Mouse (Mus musculus): ENCODE measurements around the gene Sdc4. TPM values are rescaled to one million over a fixed set of nuclear protein-coding genes. Genes with fewer than 3 reads are reported as not detected.

Sdc4 gene
- total RNA-seq, 1 experiment from 2014 or later = 73.7 TPM

DNA sequence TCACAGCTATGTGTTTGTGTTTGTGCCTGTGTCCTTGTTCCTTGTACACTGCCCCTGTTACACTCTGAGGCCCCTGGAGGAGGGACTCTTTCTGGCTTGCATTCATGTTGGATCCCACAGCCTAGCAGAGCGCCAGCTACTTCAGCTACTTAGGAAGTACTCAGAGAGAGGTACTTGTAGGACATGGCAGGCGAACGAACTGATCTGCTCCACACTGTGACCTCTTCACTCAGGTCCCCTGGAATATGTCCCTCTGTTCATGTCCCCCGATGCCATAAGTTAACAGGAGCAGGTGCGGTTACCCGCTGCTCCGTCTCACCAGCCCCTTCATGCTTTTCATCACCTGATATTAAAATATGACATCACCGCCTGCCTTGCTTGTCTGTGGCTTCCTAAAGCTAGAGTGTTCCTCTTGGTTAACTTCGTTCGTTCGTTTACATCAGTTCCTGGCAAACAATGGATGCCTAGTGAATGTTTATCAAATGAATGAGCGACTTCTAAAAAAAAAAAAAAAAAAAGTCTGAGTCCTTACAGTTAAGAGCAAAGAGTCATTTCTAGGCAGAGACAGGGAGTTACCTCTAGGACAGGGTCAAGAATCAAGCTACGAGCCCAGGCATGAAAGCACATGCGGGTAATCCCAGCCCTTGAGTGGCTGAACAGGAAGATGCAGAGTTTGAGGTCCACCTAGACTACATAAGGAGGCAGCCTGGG, 9.5 kb upstream of the Sdc4 start:
- ATAC-seq (ENCODE audit: extremely low read depth, insufficient number of reproducible peaks, low FRiP score, poor library complexity, severe bottlenecking) = no peak

DNA sequence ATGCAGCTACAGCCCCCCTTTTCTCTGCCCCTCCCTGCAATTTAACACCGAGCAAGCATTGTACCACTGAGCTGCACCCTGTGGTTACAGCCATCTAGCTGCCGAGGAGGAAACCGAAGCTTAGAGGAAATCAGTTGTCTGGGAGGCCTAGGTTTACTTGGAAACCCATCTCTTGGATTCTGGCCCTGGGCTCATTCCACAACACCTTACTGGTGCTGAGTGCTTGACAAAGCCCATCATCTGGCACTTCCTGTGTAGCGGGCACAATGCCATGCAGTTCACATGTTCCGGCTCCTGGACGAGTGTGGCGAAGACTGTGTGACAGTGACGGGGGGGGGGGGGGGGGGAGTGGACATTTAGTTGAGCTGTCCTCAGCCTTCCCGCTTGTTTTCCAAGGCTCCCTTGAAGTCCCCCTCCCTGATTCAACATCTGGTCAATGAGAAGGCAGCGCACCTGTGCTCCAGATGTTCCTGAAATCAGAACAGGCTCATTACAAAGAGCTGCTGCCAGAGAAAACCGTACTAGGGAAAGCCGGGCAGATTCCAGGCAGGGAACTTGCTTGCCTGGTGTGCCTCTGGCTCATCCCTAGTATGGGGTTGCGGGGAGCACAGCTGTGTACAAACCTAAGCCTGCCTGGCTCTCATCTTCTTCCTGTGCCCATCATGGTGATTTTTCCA, 8.5 kb upstream of the Sdc4 start:
- ATAC-seq (ENCODE audit: extremely low read depth, insufficient number of reproducible peaks, low FRiP score, poor library complexity, severe bottlenecking) = no peak

DNA sequence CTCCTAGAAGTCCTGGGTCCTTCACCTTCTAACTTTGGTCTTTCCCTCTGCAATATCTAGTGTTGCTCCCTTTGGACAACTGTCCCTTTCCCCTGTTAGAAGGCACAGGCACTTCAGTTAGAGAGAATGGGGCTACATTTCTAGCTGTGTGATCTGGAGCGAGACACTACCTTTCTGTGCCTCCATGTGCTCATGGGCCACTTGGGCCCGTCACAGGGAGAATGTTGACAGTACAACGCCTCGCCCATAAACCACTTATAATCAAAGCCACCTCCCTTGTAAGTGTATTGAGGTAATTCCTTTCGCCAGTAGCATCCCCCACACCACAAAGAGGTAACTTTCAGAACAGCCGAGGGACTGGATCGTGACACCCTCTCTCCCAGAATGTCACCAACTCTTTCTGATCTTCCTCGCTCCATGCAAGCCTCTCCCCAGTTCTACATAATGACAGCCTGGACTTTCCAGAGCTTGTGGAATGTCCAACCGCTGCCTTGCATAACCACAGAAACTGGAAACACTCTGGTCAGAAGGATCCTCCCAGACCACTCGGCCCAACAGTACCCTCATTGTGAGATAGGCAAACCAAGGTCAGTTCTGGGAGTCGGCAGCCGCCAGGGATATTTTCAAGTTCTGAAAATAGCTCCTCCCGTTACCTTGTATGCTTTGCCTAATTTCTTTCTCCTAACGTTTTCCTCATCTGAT, 5.8 kb upstream of the Sdc4 start:
- ATAC-seq (ENCODE audit: extremely low read depth, insufficient number of reproducible peaks, low FRiP score, poor library complexity, severe bottlenecking) = no peak

DNA sequence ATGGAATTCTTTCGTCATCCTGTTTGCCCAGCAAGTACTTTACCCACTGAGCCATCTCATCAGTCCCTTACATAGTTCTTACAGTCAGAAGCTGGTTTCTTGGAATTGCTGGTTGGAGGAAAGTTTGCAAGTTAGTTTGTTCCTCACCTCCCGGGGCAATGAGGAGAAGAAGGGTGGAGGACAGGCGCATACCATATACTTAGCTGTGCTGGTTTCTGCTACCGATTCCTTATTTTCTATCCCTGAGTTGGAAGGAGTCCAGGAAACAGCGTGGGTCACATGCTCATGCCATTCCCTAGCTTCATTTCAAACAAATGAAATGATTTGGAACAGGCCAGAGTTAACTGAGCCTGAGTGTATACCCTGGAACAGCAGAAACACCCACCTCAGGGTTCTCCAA, 5.2 kb upstream of the Sdc4 start:
- ATAC-seq (ENCODE audit: extremely low read depth, insufficient number of reproducible peaks, low FRiP score, poor library complexity, severe bottlenecking) = no peak

DNA sequence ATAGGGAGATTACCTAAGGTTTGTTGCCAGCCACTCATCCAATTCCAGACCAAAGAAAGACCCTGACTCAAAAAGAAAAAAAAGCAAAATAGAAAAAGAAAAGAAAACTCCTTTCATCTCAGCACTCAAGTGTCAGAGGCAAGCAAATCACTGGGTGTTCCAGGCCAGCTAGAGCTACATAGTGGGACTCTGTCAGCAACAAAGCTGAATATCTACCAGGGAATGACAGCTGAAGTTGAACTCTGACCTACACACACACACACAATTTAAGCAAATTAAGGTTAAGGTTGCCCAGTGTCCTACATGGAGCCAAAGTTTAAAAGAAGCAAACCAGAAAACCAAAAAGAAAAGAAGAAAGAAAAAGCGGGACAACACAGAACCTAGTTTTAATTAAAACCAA, 4.5 kb upstream of the Sdc4 start:
- ATAC-seq (ENCODE audit: extremely low read depth, insufficient number of reproducible peaks, low FRiP score, poor library complexity, severe bottlenecking) = no peak

DNA sequence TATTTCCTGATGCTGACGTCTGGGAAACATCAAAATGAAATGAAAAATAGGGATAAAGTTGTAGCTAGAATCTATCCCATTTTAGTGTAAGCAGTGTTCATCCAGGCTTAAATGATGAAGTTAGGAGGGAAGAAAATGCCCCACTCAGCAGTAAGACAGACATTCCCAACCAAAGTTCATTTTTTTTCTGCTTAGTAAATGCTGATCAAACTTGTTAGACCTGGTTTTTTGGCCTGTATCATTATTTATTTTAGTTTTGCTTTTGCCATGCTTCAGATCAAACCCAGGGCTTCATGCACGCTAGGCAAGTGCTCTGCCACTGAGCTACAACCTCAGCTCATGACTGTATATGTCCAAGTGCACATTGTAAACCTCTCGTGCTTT, 2.4 kb upstream of the Sdc4 start:
- no peak for ATAC-seq (ENCODE audit: extremely low read depth, insufficient number of reproducible peaks, low FRiP score, poor library complexity, severe bottlenecking)

DNA sequence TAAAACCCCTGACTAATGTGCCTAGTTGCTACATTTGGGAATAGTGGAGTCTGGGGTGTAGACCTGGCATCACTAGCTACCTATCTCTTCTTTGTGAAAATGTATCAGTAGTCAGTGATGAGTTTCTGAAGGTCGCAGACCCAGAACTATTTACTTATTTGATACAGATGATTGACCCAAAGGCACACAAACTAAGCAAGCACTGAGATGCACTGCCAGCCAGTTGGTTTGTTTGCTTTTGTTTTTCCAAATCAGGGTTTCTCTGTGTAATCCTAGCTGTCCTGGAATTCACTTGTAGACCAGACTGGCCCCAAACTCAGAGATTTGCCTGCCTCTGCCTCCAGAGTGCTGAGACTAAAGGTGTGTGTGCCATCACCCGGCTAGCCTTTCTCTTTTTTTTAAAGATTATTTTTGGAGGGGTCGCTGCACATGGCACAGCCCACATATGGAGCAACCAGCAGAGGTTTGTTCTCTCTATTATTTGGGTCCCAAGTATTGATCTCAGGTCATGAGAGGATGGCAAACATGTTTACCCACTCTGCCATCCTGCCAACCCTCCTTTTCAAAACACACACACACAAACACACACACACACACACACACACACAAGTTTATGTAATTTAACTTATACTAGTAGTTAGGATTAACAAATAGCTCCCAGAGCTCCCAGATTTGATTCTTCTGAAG, 1.9 kb upstream of the Sdc4 start:
- ATAC-seq (ENCODE audit: extremely low read depth, insufficient number of reproducible peaks, low FRiP score, poor library complexity, severe bottlenecking) = no peak

DNA sequence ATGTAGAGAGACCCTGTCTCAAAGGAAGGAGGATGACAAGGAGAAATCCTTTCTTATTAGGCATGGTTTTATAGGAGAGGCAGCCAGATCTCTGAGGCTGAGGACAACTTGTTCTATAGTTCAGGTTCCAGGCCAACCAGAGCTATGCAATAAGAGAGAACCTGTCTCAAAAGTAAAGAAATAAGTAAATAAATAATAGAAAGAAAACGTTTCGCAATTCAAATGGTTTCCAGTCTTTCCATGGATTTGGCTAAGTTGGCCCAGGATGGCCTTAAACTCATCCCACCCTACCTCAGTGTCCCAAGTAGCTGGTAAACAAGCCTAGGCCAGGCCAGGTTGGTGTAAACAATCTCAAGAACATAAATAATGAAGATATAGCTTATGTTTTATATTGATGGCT, 1.0 kb upstream of the Sdc4 start:
- no peak for ATAC-seq (ENCODE audit: extremely low read depth, insufficient number of reproducible peaks, low FRiP score, poor library complexity, severe bottlenecking)

DNA sequence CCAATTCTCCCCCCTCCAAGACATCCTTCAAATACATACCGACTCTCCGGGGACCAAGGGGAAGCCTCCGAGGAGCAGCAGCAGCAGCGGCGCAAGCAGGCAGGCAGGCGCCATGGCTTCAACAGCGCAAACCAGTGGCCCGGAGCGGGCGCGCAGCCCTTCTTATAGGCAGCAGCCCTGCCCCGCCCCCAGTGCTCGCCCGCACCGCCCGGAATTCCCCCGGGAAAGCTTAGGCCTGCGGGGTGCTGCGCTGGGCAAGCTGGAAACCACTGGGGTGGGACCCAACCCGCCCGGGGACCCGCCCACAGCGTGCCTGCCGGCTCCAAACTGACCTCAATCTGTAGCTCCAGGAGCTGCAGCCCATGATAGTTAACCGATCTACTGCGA, 643 bp downstream of the Sdc4 start:
- ATAC-seq (ENCODE audit: extremely low read depth, insufficient number of reproducible peaks, low FRiP score, poor library complexity, severe bottlenecking) = peak; percentile 26; the same call in 1 of the 2 replicates

DNA sequence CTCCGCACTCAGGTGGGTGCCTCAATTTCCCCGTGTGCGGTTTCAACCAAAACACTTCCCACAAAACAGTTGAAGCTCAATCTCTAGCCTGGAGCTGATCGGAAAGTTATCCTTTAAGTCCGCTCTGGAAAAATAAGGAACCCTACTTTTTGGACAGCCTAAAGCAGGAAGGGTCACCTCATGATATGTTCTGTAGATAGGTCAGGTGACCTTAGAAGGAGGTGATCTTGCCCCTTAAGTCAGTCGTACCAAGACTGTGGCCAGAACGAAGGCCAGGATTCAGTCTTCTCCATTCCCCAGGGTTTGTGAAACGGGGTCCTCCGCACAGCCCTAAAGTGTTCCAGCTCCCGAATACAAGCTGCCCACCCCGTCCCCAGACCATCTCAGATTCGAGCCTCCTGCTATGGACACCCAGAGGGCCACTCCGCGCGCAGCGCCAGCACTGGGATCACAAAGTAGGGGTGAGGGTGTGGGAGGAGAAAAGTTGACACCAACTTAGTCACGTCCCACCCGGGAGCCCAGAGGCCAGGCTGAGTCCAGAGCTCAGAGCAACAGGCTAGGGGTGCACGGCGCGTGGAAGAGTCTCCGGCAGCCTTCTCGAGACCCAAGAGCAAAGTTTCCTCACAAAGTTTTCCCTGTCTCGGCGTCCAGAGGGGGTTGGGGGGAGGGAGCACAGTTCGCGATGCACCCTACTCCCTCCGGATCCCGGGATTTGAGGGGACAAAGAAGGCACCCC, 1.2 kb downstream of the Sdc4 start:
- no peak for ATAC-seq (ENCODE audit: extremely low read depth, insufficient number of reproducible peaks, low FRiP score, poor library complexity, severe bottlenecking)

DNA sequence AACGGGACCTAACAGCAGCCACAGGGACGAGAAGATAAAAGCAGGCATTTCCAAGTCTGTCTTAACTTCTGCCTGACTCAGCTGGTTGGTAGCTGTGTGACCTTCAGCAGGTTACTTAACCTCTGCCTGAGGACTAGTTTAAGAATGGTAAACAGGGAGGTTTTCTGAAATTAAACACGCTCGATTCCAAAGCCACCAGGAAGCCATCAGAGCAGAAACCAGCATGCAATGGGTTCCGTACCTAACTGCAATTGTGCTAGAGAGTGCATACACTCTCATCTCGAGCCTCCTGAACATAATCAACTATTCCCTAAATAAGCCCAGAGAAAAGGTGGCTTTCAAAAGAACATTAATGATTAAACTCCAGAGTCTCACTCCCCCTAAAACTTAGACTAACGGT, 2.0 kb downstream of the Sdc4 start:
- ATAC-seq (ENCODE audit: extremely low read depth, insufficient number of reproducible peaks, low FRiP score, poor library complexity, severe bottlenecking) = no peak

DNA sequence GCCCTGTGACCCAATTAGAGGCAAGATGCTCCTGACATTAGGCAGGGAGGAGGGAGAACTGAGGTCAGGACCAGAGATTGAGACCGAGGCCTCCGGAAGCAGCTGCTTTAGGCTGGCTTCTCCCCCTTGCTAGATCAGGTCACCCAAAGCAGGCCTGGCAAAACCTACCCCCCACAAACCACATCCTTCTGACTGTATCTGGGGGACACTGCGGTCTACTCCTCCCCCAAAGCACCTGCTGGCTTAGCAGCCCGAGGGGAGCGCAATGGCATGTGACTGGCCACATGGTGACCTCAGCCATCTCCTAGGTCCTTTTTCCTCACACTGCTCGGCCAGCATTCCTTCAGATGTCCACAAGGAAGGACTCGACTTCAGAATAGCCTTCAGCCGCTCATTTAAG, 2.5 kb downstream of the Sdc4 start:
- peak; percentile 84 for ATAC-seq (ENCODE audit: extremely low read depth, insufficient number of reproducible peaks, low FRiP score, poor library complexity, severe bottlenecking)

DNA sequence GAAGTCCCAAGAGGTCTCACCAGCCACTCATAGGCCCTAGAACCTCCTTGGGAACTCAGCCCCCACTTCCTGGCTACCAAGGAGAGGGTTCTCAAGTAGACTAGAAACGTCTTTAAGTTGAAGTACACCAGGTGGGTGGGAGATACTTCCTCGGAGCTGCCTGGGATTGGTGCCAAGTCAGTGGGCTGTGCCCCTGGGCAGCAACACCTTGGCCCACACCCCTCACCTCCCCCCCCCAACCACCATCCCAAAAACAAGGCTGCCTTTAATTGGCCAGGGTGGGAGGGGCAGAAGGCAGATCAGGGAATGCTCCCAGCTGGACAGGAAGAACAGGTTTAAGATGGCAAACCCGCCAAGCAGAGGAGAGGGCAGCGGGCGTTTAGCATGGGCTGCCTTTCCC, 3.4 kb downstream of the Sdc4 start:
- no peak for ATAC-seq (ENCODE audit: extremely low read depth, insufficient number of reproducible peaks, low FRiP score, poor library complexity, severe bottlenecking)

DNA sequence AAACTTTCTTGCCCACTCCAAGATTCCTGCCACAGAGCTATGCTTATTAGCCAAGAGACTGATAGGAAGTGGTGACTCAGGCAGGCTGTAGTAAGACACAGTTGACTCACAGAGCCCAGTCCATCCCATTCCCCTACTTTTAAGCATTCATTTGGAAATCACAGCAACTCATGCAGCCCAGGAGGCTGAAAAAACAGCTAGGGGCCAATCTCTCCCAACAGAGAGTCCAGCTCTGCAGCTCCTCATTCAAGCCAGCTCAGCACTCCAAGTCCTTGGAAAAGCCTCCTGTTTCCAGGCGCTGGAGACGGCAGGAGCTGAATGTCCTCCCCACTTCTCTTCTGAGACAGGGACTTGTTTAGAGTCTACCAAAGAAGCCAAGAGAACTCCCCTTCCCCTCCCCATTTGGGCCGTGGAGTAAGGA, 4.7 kb downstream of the Sdc4 start:
- ATAC-seq (ENCODE audit: extremely low read depth, insufficient number of reproducible peaks, low FRiP score, poor library complexity, severe bottlenecking) = no peak

DNA sequence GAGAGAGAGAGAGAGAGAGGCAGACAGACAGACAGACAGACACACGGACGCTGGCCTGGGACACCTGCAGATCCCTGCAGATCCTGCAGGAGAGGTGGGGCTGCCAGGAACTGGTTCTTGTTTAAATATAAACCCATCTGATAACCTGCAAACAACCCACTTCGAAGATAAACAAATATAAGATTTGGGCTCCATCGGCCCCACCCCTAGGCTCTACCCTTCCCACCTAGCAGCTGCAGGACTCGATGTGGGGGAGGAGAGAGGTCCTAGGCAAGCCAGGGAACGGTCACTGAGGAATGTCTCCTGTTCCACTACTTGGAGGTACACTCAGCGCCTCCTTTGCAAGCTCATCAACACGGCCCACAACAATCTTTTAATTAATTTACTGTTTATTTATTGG, 5.4 kb downstream of the Sdc4 start:
- no peak for ATAC-seq (ENCODE audit: extremely low read depth, insufficient number of reproducible peaks, low FRiP score, poor library complexity, severe bottlenecking)

DNA sequence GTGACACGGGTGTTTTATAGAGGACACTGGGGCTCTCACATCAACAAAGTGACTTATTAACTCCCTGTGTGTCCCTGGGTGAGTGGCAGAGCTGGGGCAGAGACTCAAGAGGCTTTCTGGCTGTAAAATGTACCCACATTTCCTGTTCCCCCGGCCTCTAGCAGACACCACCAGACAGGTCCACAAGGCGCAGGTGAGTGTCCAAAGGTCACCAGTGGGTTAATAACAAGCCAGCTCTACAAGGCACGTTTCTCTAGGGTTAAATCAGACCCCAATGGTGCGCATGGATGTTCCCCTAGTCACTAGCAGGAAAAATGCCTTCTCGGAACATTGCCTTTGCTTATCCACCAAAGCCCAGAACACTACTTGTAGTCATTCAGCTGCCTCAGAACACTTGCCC, 6.0 kb downstream of the Sdc4 start:
- no peak for ATAC-seq (ENCODE audit: extremely low read depth, insufficient number of reproducible peaks, low FRiP score, poor library complexity, severe bottlenecking)

DNA sequence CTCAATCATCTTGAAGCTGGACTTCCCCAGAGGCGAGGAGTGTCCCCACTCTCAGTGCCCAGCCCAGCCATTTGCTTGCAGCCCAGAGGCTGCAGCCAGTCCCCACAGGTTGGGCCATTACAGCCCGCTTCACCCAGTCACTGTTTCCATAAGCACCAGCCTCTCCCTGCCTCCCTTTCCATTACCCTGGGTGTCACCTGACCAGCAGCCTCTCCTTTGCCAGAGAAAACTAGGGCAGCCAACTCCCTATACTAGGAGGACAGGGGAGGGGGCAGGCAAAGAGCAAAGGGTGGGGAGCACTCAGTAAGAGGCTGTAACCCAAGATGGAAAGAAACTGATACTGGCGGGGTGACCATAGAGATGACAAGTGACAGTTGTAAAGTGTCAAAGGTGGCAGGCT, 6.7 kb downstream of the Sdc4 start:
- ATAC-seq (ENCODE audit: extremely low read depth, insufficient number of reproducible peaks, low FRiP score, poor library complexity, severe bottlenecking) = no peak

DNA sequence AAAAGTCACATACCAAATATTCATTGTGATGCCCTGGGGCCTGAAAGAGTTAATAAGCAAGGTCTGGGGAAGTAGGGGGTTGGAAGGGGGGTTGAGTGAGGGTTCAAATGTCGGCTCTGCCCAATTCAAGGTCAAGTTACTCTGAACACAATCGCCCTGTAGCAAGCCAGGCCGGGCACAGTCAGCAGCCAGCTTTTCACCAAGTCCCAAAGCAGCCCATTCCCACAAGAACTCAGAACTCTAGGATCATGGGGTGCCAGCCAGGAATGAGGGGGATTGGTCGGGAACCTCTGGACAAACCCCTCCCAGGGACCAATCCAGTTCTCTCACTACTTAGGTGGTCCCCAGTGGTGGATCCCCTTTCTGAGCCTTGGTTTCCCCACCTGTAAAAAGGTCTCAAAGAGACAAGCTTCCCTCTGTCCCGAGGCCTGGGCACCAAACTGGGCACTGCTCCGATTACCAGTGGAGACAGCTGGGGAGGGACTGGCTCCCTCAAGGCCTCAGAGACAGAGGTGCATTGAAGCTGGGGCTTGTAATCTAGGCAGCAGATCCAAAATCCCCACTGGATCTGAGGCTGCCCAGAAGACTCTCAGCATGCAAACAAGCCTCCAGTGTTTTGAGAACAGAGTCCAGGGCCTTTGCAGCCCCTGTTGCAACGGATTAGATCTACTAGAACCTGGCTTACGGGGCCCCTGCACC, 7.3 kb downstream of the Sdc4 start:
- ATAC-seq (ENCODE audit: extremely low read depth, insufficient number of reproducible peaks, low FRiP score, poor library complexity, severe bottlenecking) = no peak

Measured in neutrophil, adult 5-6 weeks (primary cell).